Mouse (Mus musculus) spleen, postnatal 4 days (tissue): ENCODE measurements around the gene Pkd1.
A peak's percentile ranks its signal among the peaks of the same experiment; 100 is the strongest.

Source experiments
- DNase-seq, 2 experiments: peaks; one replicate each; pipeline ENCODE4 v3.0.0; 2022; ENCODE audit warnings: low spot score in 2 of 2

Pkd1 gene

GRCm38 (mm10) chr17:24533099-24533992 lies 16.3 kb upstream of the Pkd1 start:
- DNase-seq = peak; percentile 90 to 93

GRCm38 (mm10) chr17:24534160-24534718 lies 15.4 kb upstream of the Pkd1 start, which contains the start of gene Rab26:
Gene Rab26 (minus strand): TSS chr17:24534210.
- DNase-seq = no peak

- no peak for DNase-seq
Measured at GRCm38 (mm10) chr17:24535300-24535699, 14.3 kb upstream of the Pkd1 start.

GRCm38 (mm10) chr17:24537536-24537935 lies 12.1 kb upstream of the Pkd1 start:
- no peak for DNase-seq

- peak; percentile 47 to 75 for DNase-seq
Measured at GRCm38 (mm10) chr17:24538950-24539349, 10.7 kb upstream of the Pkd1 start.

- DNase-seq = peak; percentile 61 to 76
Measured at GRCm38 (mm10) chr17:24540375-24540774, 9.3 kb upstream of the Pkd1 start.

- no peak for DNase-seq
Measured at GRCm38 (mm10) chr17:24544613-24545012, 5.0 kb upstream of the Pkd1 start.

- DNase-seq = no peak
Measured at GRCm38 (mm10) chr17:24545247-24545646, 4.4 kb upstream of the Pkd1 start.

- DNase-seq = no peak
Measured at GRCm38 (mm10) chr17:24546234-24546633, 3.4 kb upstream of the Pkd1 start.

- DNase-seq = no peak
Measured at GRCm38 (mm10) chr17:24548435-24548834, 1.2 kb upstream of the Pkd1 start.

- peak; percentile 71 to 82 for DNase-seq
Measured at GRCm38 (mm10) chr17:24548921-24549617, 565 bp upstream of the Pkd1 start.

GRCm38 (mm10) chr17:24550416-24551049 lies 899 bp downstream of the Pkd1 start:
- peak; percentile 75 to 89 for DNase-seq

GRCm38 (mm10) chr17:24551050-24551444 lies 1.4 kb downstream of the Pkd1 start:
- no peak for DNase-seq

- DNase-seq = no peak
Measured at GRCm38 (mm10) chr17:24557091-24557490, 7.5 kb downstream of the Pkd1 start.

GRCm38 (mm10) chr17:24558600-24559099 lies 9.0 kb downstream of the Pkd1 start:
- no peak for DNase-seq

GRCm38 (mm10) chr17:24559146-24559545 lies 9.5 kb downstream of the Pkd1 start:
- no peak for DNase-seq

- no peak for DNase-seq
Measured at GRCm38 (mm10) chr17:24560301-24561028, 10.8 kb downstream of the Pkd1 start.

- no peak for DNase-seq
Measured at GRCm38 (mm10) chr17:24561592-24561991, 12.0 kb downstream of the Pkd1 start.

- no peak for DNase-seq
Measured at GRCm38 (mm10) chr17:24563638-24564037, 14.0 kb downstream of the Pkd1 start.

GRCm38 (mm10) chr17:24564422-24564821 lies 14.8 kb downstream of the Pkd1 start:
- no peak for DNase-seq

GRCm38 (mm10) chr17:24565092-24565491 lies 15.5 kb downstream of the Pkd1 start:
- no peak for DNase-seq
